Mouse (Mus musculus): ENCODE measurements around the gene Srm. TPM values are rescaled to one million over a fixed set of nuclear protein-coding genes. Genes with fewer than 3 reads are reported as not detected.
A peak's percentile ranks its signal among the peaks of the same experiment; 100 is the strongest.

The Srm gene
- total and polyA plus RNA-seq, 2 experiments from 2014 or later: 77.6 to 143 TPM

GRCm38 (mm10) chr4:148620718-148621117 is 29.4 kb downstream of the Srm start:
- no peaks in the 10 kb centered on the region for H3K4me1 ChIP-seq (ENCODE audit: insufficient read depth, low read length)
- no peaks in the 10 kb centered on the region for H3K9me3 ChIP-seq (ENCODE audit: low read length)
- H3K4me3 ChIP-seq (ENCODE audit: low read length): no peak overlapping the region
- no peak overlapping the region for H3K9ac ChIP-seq (replicated peaks; ENCODE audit: low read length)
- no peak for TF ChIP-seq CTCF (IDR thresholded peaks at IDR 0.05; ENCODE audit: low read depth)
- 93% methylated on average over 1 of the region's 1 CpGs for WGBS
- H3K4me2 ChIP-seq (ENCODE audit: low read depth, low read length): no peak overlapping the region
- ATAC-seq (no peak), DNase-seq (ENCODE audit: low spot score) (no peak)
- H3K27me3 ChIP-seq (ENCODE audit: insufficient read depth, low read length): no peaks in the 10 kb centered on the region
- H3K36me3 ChIP-seq (ENCODE audit: insufficient read depth, low read length): peaks cover 63% of the 10 kb centered on the region
- H3K27ac ChIP-seq: no peak overlapping the region

GRCm38 (mm10) chr4:148622485-148622884 is 31.2 kb downstream of the Srm start:
- no peak for TF ChIP-seq CTCF (IDR thresholded peaks at IDR 0.05; ENCODE audit: low read depth)
- H3K9ac ChIP-seq (replicated peaks; ENCODE audit: low read length): no peak overlapping the region
- H3K4me2 ChIP-seq (ENCODE audit: low read depth, low read length): no peak overlapping the region
- H3K36me3 ChIP-seq (ENCODE audit: insufficient read depth, low read length): peaks cover 56% of the 10 kb centered on the region
- no peaks in the 10 kb centered on the region for H3K27me3 ChIP-seq (ENCODE audit: insufficient read depth, low read length)
- DNase-seq (ENCODE audit: low spot score): no peak
- no peaks in the 10 kb centered on the region for H3K9me3 ChIP-seq (ENCODE audit: low read length)
- WGBS: 95% methylated on average over 4 of the region's 4 CpGs
- ATAC-seq: no peak
- no peak overlapping the region for H3K4me3 ChIP-seq (ENCODE audit: low read length)
- peaks cover 3% of the 10 kb centered on the region; the same call in 1 of the 2 replicates for H3K4me1 ChIP-seq (ENCODE audit: insufficient read depth, low read length)
- no peak overlapping the region for H3K27ac ChIP-seq

GRCm38 (mm10) chr4:148623609-148624008 is 32.3 kb downstream of the Srm start:
- Histone ChIP-seq H3K4me1 (ENCODE audit: insufficient read depth, low read length) (peaks cover 3% of the 10 kb centered on the region; the same call in 1 of the 2 replicates), H3K4me3 (ENCODE audit: low read length) (no peak overlapping the region), H3K9me3 (ENCODE audit: low read length) (no peaks in the 10 kb centered on the region), H3K9ac (replicated peaks; ENCODE audit: low read length) (no peak overlapping the region), H3K36me3 (ENCODE audit: insufficient read depth, low read length) (peaks cover 53% of the 10 kb centered on the region), H3K27me3 (ENCODE audit: insufficient read depth, low read length) (no peaks in the 10 kb centered on the region), H3K4me2 (ENCODE audit: low read depth, low read length) (no peak overlapping the region), H3K27ac (no peak overlapping the region)
- TF ChIP-seq CTCF (IDR thresholded peaks at IDR 0.05; ENCODE audit: low read depth): no peak
- no peak for DNase-seq (ENCODE audit: low spot score)
- 86% methylated on average over 4 of the region's 4 CpGs for WGBS
- ATAC-seq: no peak

GRCm38 (mm10) chr4:148625010-148625409 is 33.7 kb downstream of the Srm start:
- peaks cover 39% of the 10 kb centered on the region for H3K36me3 ChIP-seq (ENCODE audit: insufficient read depth, low read length)
- H3K4me3 ChIP-seq (ENCODE audit: low read length): no peak overlapping the region
- H3K27me3 ChIP-seq (ENCODE audit: insufficient read depth, low read length): no peaks in the 10 kb centered on the region
- H3K27ac ChIP-seq: no peak overlapping the region
- H3K4me2 ChIP-seq (ENCODE audit: low read depth, low read length): peak overlapping the region; percentile 70
- H3K9me3 ChIP-seq (ENCODE audit: low read length): no peaks in the 10 kb centered on the region
- ATAC-seq (no peak), DNase-seq (ENCODE audit: low spot score) (no peak)
- TF ChIP-seq CTCF (IDR thresholded peaks at IDR 0.05; ENCODE audit: low read depth): no peak
- H3K9ac ChIP-seq (replicated peaks; ENCODE audit: low read length): no peak overlapping the region
- peaks cover 3% of the 10 kb centered on the region; the same call in 1 of the 2 replicates for H3K4me1 ChIP-seq (ENCODE audit: insufficient read depth, low read length)
- WGBS: 86% methylated on average over 10 of the region's 10 CpGs

- under 1% methylated on average over 57 of the region's 57 CpGs for WGBS
- Histone ChIP-seq H3K4me2 (ENCODE audit: low read depth, low read length) (peak overlapping the region; percentile 70), H3K27me3 (ENCODE audit: insufficient read depth, low read length) (no peaks in the 10 kb centered on the region), H3K4me3 (ENCODE audit: low read length) (peak overlapping the region; percentile 100), H3K27ac (peak overlapping the region; percentile 99), H3K4me1 (ENCODE audit: insufficient read depth, low read length) (peaks cover 3% of the 10 kb centered on the region; the same call in 1 of the 2 replicates), H3K36me3 (ENCODE audit: insufficient read depth, low read length) (peaks cover 32% of the 10 kb centered on the region), H3K9me3 (ENCODE audit: low read length) (no peaks in the 10 kb centered on the region), H3K9ac (replicated peaks; ENCODE audit: low read length) (peak overlapping the region; percentile 99)
- peak; percentile 68 for ATAC-seq
- no peak for TF ChIP-seq CTCF (IDR thresholded peaks at IDR 0.05; ENCODE audit: low read depth)
- DNase-seq (ENCODE audit: low spot score): peak; percentile 65
Observed at GRCm38 (mm10) chr4:148625756-148626622, 34.7 kb downstream of the Srm start.

- under 1% methylated on average over 51 of the region's 51 CpGs for WGBS
- Histone ChIP-seq H3K9ac (replicated peaks; ENCODE audit: low read length) (peak within 1 kb of the TSS; percentile 99), H3K4me2 (ENCODE audit: low read depth, low read length) (peak within 1 kb of the TSS; percentile 70), H3K4me1 (ENCODE audit: insufficient read depth, low read length) (peaks cover 3% of the 10 kb centered on the region; the same call in 1 of the 2 replicates), H3K27me3 (ENCODE audit: insufficient read depth, low read length) (no peaks in the 10 kb centered on the region), H3K9me3 (ENCODE audit: low read length) (no peaks in the 10 kb centered on the region), H3K27ac (peak within 1 kb of the TSS; percentile 99), H3K36me3 (ENCODE audit: insufficient read depth, low read length) (peaks cover 27% of the 10 kb centered on the region), H3K4me3 (ENCODE audit: low read length) (peak within 1 kb of the TSS; percentile 100)
- ATAC-seq (peak; percentile 97), DNase-seq (ENCODE audit: low spot score) (peak; percentile 98)
- peak; percentile 33; the same call in 1 of the 2 replicates for TF ChIP-seq CTCF (IDR thresholded peaks at IDR 0.05; ENCODE audit: low read depth)
Observed at GRCm38 (mm10) chr4:148626623-148627185, 35.4 kb downstream of the Srm start, which contains the start of gene Tardbp. TSS of gene Tardbp (minus strand) at chr4:148627019.

Data from hindbrain, postnatal 0 days (tissue).